Mouse (Mus musculus) midbrain, embryonic 12.5 days (tissue): ENCODE measurements around the gene Zfp62. TPM values are rescaled to one million over a fixed set of nuclear protein-coding genes. Genes with fewer than 3 reads are reported as not detected.
"Not testable (repeated sequence)": the region's sequence is repeated elsewhere in the genome, so short reads cannot be mapped to it uniquely, and the experiment has no call there.

Experiments used
- ATAC-seq: fragments of 200-750 bp; cut with Nextera tagmentation; 2 replicates; pipeline ENCODE4 v1.8.0; 2017; ENCODE audit warnings: low read depth, moderate TSS enrichment, moderate library complexity; ENCODE audit not compliant: low FRiP score
- H3K27ac ChIP-seq: fragments of 300-500 bp; sonication (generic); replicated peaks from 2 replicates; pipeline ENCODE4 v1.5.1; 2016; ENCODE audit warnings: mild to moderate bottlenecking
- H3K27me3 ChIP-seq: fragments of 300-500 bp; sonication (generic); 2 replicates; pipeline ENCODE4 v1.6.1; 2016; ENCODE audit warnings: mild to moderate bottlenecking
- H3K36me3 ChIP-seq: fragments of 300-500 bp; sonication (generic); 2 replicates; pipeline ENCODE4 v1.6.1; 2016
- H3K4me1 ChIP-seq: fragments of 300-500 bp; sonication (generic); 2 replicates; pipeline ENCODE4 v1.6.1; 2016
- H3K4me2 ChIP-seq: fragments of 300-500 bp; sonication (generic); replicated peaks from 2 replicates; pipeline ENCODE4 v1.6.1; 2016; ENCODE audit warnings: mild to moderate bottlenecking, moderate library complexity
- H3K4me3 ChIP-seq: fragments of 300-500 bp; sonication (generic); 2 replicates; pipeline ENCODE4 v1.5.1; 2016; ENCODE audit warnings: mild to moderate bottlenecking
- H3K9ac ChIP-seq: fragments of 300-500 bp; sonication (generic); replicated peaks from 2 replicates; pipeline ENCODE4 v1.6.1; 2016; ENCODE audit warnings: mild to moderate bottlenecking, moderate library complexity
- H3K9me3 ChIP-seq: fragments of 300-500 bp; sonication (generic); 2 replicates; pipeline ENCODE4 v1.6.1; 2016; ENCODE audit warnings: mild to moderate bottlenecking
- WGBS: fragments of 180-500 bp; shearing (Covaris S2); methylation state at CpG from one replicate; pipeline ENCODE4 v1.1.7; 2016; 5-methylcytosine and 5-hydroxymethylcytosine counted together
- polyA plus RNA-seq: library from polyadenylated mRNA; unstranded; fragments of >200 nt; fragmentation: Nextera tagmentation; extraction: Ambion mirVana; gene quantifications from 2 replicates; pipeline ENCODE4 v1.2.1, GENCODE M21; 2016

The Zfp62 gene
- polyA plus RNA-seq, result 60.8 and 63.3 TPM in 2 replicates

- ATAC-seq, result peak; percentile 92
- peak within 1 kb of the TSS; percentile 98 for H3K9ac ChIP-seq
- H3K36me3 ChIP-seq, result peaks cover 7% of the 10 kb centered on the region
- H3K27ac ChIP-seq, result peak within 1 kb of the TSS; percentile 99
- peak within 1 kb of the TSS; percentile 77 for H3K4me2 ChIP-seq
- peaks cover 17% of the 10 kb centered on the region for H3K4me1 ChIP-seq
- H3K27me3 ChIP-seq, result no peaks in the 10 kb centered on the region
- WGBS, result under 1% methylated on average over 47 of the region's 47 CpGs
- no peaks in the 10 kb centered on the region for H3K9me3 ChIP-seq
- H3K4me3 ChIP-seq, result peak within 1 kb of the TSS; percentile 92
These were observed at the start of gene Zfp62 for GRCm38 (mm10) chr11:49203129-49203768. Gene Zfp62 (plus strand): TSS chr11:49203292.

GRCm38 (mm10) chr11:49154077-49154476 lies 49.0 kb upstream of the Zfp62 start, which contains the start of gene Olfr1394:
Gene Olfr1394 (plus strand): TSS chr11:49154377.
- Histone ChIP-seq H3K27ac (no peak within 1 kb of the TSS), H3K9ac (no peak within 1 kb of the TSS), H3K27me3 (no peaks in the 10 kb centered on the region), H3K4me2 (no peak within 1 kb of the TSS), H3K4me3 (no peak within 1 kb of the TSS), H3K9me3 (no peaks in the 10 kb centered on the region), H3K36me3 (no peaks in the 10 kb centered on the region), H3K4me1 (no peaks in the 10 kb centered on the region)
- 88% methylated on average over 1 of the region's 1 CpGs for WGBS
- ATAC-seq, result no peak

DNA sequence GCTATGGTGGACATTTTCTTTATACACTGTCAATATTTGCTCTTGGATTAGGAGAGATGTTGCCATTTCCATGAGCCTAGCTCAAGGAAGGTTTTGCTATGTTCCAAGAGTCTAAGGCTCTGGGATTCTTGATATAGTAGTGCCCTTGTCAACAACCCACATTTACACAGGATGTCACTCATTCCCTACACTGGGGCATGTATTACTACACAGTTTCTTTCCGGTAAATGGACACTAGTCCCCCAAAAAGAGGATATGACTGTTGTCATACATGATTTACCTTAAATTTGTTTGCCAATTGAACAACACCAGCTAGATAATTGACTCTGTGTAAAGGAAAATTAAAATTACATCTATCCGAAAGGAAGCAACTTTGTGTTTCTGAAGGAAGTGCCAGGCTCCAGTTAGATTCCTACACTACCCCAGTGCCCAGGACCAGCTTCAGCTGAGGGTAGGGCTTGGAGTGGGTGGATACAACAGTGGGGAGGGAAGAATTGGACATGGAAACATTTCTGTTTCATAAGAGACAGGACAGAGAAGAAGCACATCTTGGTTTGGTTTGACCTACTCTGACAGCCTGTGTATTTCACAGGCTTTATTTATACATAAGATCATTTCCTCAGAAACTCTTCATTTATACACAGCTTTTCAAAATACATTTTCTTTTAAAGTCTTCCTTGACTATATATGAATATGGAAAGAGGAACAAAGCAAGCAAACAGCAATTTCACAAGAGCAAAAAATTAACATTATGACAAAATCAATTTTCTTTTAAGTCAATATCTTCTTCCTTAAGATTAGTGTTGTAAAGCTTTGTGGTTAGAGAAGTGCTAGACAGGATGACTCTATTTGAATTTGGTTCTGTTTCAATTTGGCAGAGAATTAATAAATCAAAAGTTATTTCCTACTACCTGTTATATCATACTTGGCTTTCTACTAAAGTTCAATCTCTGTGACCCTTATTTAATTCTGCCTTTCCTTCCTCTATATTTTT lies 46.0 kb upstream of the Zfp62 start:
- H3K9ac ChIP-seq, result no peak overlapping the region
- no peaks in the 10 kb centered on the region for H3K4me1 ChIP-seq
- no peaks in the 10 kb centered on the region for H3K27me3 ChIP-seq
- no peak overlapping the region for H3K4me3 ChIP-seq
- no peak for ATAC-seq
- H3K9me3 ChIP-seq, result no peaks in the 10 kb centered on the region
- H3K36me3 ChIP-seq, result no peaks in the 10 kb centered on the region
- WGBS, result 90% methylated on average over 2 of the region's 2 CpGs
- H3K27ac ChIP-seq, result no peak overlapping the region
- H3K4me2 ChIP-seq, result no peak overlapping the region

GRCm38 (mm10) chr11:49168839-49169611 lies 34.1 kb upstream of the Zfp62 start:
- 5% methylated on average over 50 of the region's 50 CpGs for WGBS
- Histone ChIP-seq H3K36me3 (no peaks in the 10 kb centered on the region), H3K27me3 (peaks cover 29% of the 10 kb centered on the region), H3K9me3 (no peaks in the 10 kb centered on the region; the same call in 1 of the 2 replicates), H3K27ac (no peak overlapping the region), H3K4me1 (no peaks in the 10 kb centered on the region), H3K4me3 (peak overlapping the region; percentile 39), H3K9ac (peak overlapping the region; percentile 24; the same call in 1 of the 2 replicates), H3K4me2 (peak overlapping the region; percentile 69)
- ATAC-seq, result peak; percentile 87

- H3K4me1 ChIP-seq, result no peaks in the 10 kb centered on the region
- ATAC-seq, result no peak
- WGBS, result 90% methylated on average over 4 of the region's 4 CpGs
- H3K4me2 ChIP-seq, result no peak overlapping the region
- H3K9ac ChIP-seq, result no peak overlapping the region
- no peak overlapping the region for H3K27ac ChIP-seq
- no peak overlapping the region for H3K4me3 ChIP-seq
- no peaks in the 10 kb centered on the region; the same call in 1 of the 2 replicates for H3K9me3 ChIP-seq
- H3K36me3 ChIP-seq, result no peaks in the 10 kb centered on the region
- H3K27me3 ChIP-seq, result peaks cover 29% of the 10 kb centered on the region
These were observed 32.5 kb upstream of the Zfp62 start for GRCm38 (mm10) chr11:49170576-49170975.

DNA sequence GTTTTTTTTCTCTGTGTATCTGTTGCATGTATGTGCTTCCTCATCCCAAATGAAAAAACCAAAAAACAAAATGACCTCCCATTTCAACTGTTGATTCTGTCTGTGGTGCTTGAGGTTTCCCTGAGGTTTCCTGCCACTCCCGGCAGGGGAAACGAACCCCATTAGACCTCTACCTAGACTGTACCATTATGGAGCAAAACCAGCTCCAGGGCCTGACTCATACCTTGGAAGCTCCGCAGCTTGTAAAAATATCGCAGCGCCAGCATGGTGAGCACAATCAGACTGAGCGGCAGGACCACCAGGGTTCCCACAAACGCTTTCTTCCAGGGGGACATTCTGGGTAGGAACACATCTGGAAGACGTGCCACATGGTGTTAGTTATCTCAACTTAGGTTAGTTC lies 27.7 kb upstream of the Zfp62 start:
- Histone ChIP-seq H3K9me3 (no peaks in the 10 kb centered on the region), H3K27ac (no peak overlapping the region), H3K27me3 (peaks cover 3% of the 10 kb centered on the region), H3K9ac (no peak overlapping the region), H3K4me3 (no peak overlapping the region), H3K4me1 (no peaks in the 10 kb centered on the region), H3K4me2 (no peak overlapping the region), H3K36me3 (no peaks in the 10 kb centered on the region)
- ATAC-seq, result no peak
- 93% methylated on average over 8 of the region's 8 CpGs for WGBS

DNA sequence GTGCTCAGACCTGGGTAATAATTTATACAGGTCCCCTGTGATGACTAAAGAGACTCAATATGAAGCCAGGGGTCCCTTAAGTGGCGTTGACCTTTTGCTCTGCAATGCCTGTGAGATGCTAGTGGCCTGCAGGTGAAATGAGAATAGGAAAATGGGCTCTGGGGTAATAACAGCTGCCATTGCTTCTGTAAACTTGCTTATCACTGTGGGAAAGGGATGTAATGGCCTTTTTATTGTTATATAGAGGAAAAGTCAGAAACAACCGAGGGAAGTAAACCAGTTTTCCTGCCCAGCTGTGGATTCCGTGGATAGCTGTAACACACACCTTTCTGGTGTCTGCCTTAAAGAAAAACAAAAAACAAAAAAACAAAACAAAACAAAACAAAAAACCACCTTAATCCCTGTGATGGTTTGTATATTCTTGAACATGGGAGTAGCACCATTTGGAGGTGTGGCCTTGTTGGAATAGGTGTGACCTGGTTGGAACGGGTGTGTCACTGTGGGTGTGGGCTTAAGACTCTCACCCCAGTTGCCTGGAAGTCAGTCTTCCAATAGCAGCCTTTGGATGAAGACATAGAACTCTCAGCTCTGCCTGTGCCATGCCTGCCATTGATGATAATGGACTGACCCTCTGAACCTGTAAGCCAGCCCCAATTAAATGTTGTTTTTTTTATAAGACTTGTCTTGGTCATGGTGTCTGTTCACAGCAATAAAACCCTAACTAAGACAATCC lies 26.9 kb upstream of the Zfp62 start:
- not testable (repeated sequence) for H3K27me3 ChIP-seq, H3K9ac ChIP-seq, H3K4me1 ChIP-seq, H3K4me2 ChIP-seq, H3K36me3 ChIP-seq, H3K4me3 ChIP-seq, H3K9me3 ChIP-seq, ATAC-seq, H3K27ac ChIP-seq
- WGBS, result 86% methylated on average over 4 of the region's 4 CpGs

DNA sequence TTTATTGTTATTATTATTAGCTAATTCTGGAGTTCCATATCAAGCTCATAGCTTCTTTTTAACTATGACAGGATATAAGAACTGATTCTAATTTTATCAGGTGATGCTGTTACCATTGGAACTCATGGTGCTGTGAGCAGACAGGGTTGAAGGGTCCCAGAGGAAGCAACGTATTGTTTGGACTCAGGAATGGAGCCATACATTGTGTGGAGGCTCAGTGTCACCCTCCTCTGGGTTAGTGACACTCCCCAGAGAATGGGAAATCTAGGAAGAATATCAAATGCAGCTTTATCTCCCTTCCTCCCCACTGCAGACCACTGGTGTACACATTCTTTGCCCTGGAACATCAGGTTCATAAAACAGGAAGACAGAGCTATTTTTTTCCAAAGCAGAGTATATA lies 19.9 kb upstream of the Zfp62 start:
- no peak overlapping the region for H3K4me3 ChIP-seq
- H3K36me3 ChIP-seq, result no peaks in the 10 kb centered on the region
- no peaks in the 10 kb centered on the region for H3K9me3 ChIP-seq
- H3K4me2 ChIP-seq, result no peak overlapping the region
- H3K27ac ChIP-seq, result no peak overlapping the region
- 84% methylated on average over 1 of the region's 1 CpGs for WGBS
- H3K9ac ChIP-seq, result no peak overlapping the region
- ATAC-seq, result no peak
- no peaks in the 10 kb centered on the region for H3K4me1 ChIP-seq
- no peaks in the 10 kb centered on the region for H3K27me3 ChIP-seq

GRCm38 (mm10) chr11:49186452-49186851 lies 16.6 kb upstream of the Zfp62 start:
- ATAC-seq, result no peak
- Histone ChIP-seq H3K4me3 (no peak overlapping the region), H3K27ac (no peak overlapping the region), H3K4me1 (no peaks in the 10 kb centered on the region), H3K4me2 (no peak overlapping the region), H3K9me3 (no peaks in the 10 kb centered on the region), H3K27me3 (no peaks in the 10 kb centered on the region), H3K36me3 (no peaks in the 10 kb centered on the region), H3K9ac (no peak overlapping the region)
- 63% methylated on average over 6 of the region's 6 CpGs for WGBS

- Histone ChIP-seq H3K36me3 (no peaks in the 10 kb centered on the region), H3K9me3 (no peaks in the 10 kb centered on the region), H3K9ac (no peak within 1 kb of the TSS), H3K4me3 (no peak within 1 kb of the TSS), H3K4me1 (no peaks in the 10 kb centered on the region), H3K27me3 (no peaks in the 10 kb centered on the region), H3K27ac (no peak within 1 kb of the TSS), H3K4me2 (no peak within 1 kb of the TSS)
- no peak for ATAC-seq
- 82% methylated on average over 8 of the region's 8 CpGs for whole genome bisulfite sequencing
These were observed 16.1 kb upstream of the Zfp62 start, which contains the start of gene Btnl9 for GRCm38 (mm10) chr11:49186955-49187488. Gene Btnl9 (minus strand): TSS chr11:49187159.

- no peaks in the 10 kb centered on the region for H3K36me3 ChIP-seq
- no peak overlapping the region for H3K4me2 ChIP-seq
- no peak overlapping the region for H3K4me3 ChIP-seq
- H3K27me3 ChIP-seq, result no peaks in the 10 kb centered on the region
- H3K9me3 ChIP-seq, result no peaks in the 10 kb centered on the region
- no peaks in the 10 kb centered on the region for H3K4me1 ChIP-seq
- ATAC-seq, result no peak
- H3K27ac ChIP-seq, result no peak overlapping the region
- 83% methylated on average over 10 of the region's 10 CpGs for WGBS
- no peak overlapping the region for H3K9ac ChIP-seq
These were observed 15.4 kb upstream of the Zfp62 start for GRCm38 (mm10) chr11:49187701-49188100.
